Mouse (Mus musculus) embryonic facial prominence, embryonic 12.5 days (tissue): ENCODE measurements around the gene Serpina1e. TPM values are rescaled to one million over a fixed set of nuclear protein-coding genes. Genes with fewer than 3 reads are reported as not detected.

Source experiments
- ATAC-seq: fragments of 200-750 bp; cut with Nextera tagmentation; 2 replicates; pipeline ENCODE4 v1.8.0; 2017; ENCODE audit not compliant: insufficient number of reproducible peaks, insufficient read depth, low FRiP score, low TSS enrichment
- H3K27ac ChIP-seq: fragments of 300-500 bp; sonication (generic); 2 replicates; pipeline ENCODE4 v1.5.1; 2016; ENCODE audit warnings: mild to moderate bottlenecking
- H3K27me3 ChIP-seq: fragments of 300-500 bp; sonication (generic); 2 replicates; pipeline ENCODE4 v1.6.1; 2016; ENCODE audit warnings: mild to moderate bottlenecking, moderate library complexity
- H3K36me3 ChIP-seq: fragments of 300-500 bp; sonication (generic); 2 replicates; pipeline ENCODE4 v1.6.1; 2016; ENCODE audit warnings: mild to moderate bottlenecking
- H3K4me1 ChIP-seq: fragments of 300-500 bp; sonication (generic); 2 replicates; pipeline ENCODE4 v1.6.1; 2016
- H3K4me2 ChIP-seq: fragments of 300-500 bp; sonication (generic); replicated peaks from 2 replicates; pipeline ENCODE4 v1.6.1; 2016; ENCODE audit warnings: mild to moderate bottlenecking, moderate library complexity
- H3K4me3 ChIP-seq: fragments of 300-500 bp; sonication (generic); 2 replicates; pipeline ENCODE4 v1.5.1; 2016; ENCODE audit warnings: mild to moderate bottlenecking
- H3K9ac ChIP-seq: fragments of 300-500 bp; sonication (generic); 2 replicates; pipeline ENCODE4 v1.6.1; 2016; ENCODE audit warnings: mild to moderate bottlenecking, moderate library complexity
- H3K9me3 ChIP-seq: fragments of 300-500 bp; sonication (generic); 2 replicates; pipeline ENCODE4 v1.6.1; 2016; ENCODE audit warnings: mild to moderate bottlenecking, moderate library complexity
- WGBS: fragments of 180-500 bp; shearing (Covaris S2); methylation state at CpG from one replicate; pipeline ENCODE4 v1.1.7; 2016; 5-methylcytosine and 5-hydroxymethylcytosine counted together
- polyA plus RNA-seq: library from polyadenylated mRNA; unstranded; fragments of >200 nt; fragmentation: Nextera tagmentation; extraction: Ambion mirVana; gene quantifications from 2 replicates; pipeline ENCODE4 v1.2.1, GENCODE M21; 2016

Serpina1e gene
- not detected in 2 replicates for polyA plus RNA-seq

GRCm38 (mm10) chr12:103958798-103959197 is at the start of gene Serpina1e:
Gene Serpina1e (minus strand): TSS chr12:103958975.
- Histone ChIP-seq H3K4me2 (no peak within 1 kb of the TSS), H3K4me1 (no peaks in the 10 kb centered on the region), H3K4me3 (no peak within 1 kb of the TSS), H3K27ac (no peak within 1 kb of the TSS), H3K36me3 (no peaks in the 10 kb centered on the region), H3K27me3 (no peaks in the 10 kb centered on the region), H3K9ac (no peak within 1 kb of the TSS), H3K9me3 (no peaks in the 10 kb centered on the region)
- 75% methylated on average over 3 of the region's 3 CpGs for WGBS
- ATAC-seq = no peak

GRCm38 (mm10) chr12:104004689-104005088 is 45.9 kb upstream of the Serpina1e start:
- ATAC-seq = no peak
- no peaks in the 10 kb centered on the region for H3K4me1 ChIP-seq
- WGBS = 80% methylated on average over 5 of the region's 5 CpGs
- no peak overlapping the region for H3K4me3 ChIP-seq
- no peaks in the 10 kb centered on the region for H3K27me3 ChIP-seq
- no peaks in the 10 kb centered on the region for H3K36me3 ChIP-seq
- no peaks in the 10 kb centered on the region for H3K9me3 ChIP-seq
- no peak overlapping the region for H3K27ac ChIP-seq
- no peak overlapping the region for H3K4me2 ChIP-seq
- no peak overlapping the region for H3K9ac ChIP-seq

DNA sequence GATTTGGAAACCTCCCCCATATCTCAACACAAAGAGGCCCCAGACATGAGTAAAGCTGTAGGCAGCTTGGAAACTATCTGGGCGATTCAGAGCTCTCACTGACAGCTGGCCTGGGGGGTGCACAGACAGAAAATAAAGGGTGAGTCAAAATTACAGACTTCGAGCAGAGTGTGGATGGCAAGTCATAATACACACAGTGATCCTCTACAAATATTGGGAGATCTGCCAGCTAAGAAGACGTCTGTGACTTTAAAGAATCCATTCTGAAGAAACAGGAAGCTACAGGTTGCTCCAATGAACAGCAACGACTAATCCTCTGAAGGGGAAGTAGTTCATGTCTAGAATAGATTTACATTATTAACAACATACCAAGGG is 44.5 kb upstream of the Serpina1e start:
- no peak for ATAC-seq
- Histone ChIP-seq H3K9ac (no peak overlapping the region), H3K27me3 (no peaks in the 10 kb centered on the region), H3K4me1 (no peaks in the 10 kb centered on the region), H3K27ac (no peak overlapping the region), H3K4me2 (no peak overlapping the region), H3K9me3 (no peaks in the 10 kb centered on the region), H3K36me3 (no peaks in the 10 kb centered on the region), H3K4me3 (no peak overlapping the region)
- 74% methylated on average over 4 of the region's 4 CpGs for WGBS

DNA sequence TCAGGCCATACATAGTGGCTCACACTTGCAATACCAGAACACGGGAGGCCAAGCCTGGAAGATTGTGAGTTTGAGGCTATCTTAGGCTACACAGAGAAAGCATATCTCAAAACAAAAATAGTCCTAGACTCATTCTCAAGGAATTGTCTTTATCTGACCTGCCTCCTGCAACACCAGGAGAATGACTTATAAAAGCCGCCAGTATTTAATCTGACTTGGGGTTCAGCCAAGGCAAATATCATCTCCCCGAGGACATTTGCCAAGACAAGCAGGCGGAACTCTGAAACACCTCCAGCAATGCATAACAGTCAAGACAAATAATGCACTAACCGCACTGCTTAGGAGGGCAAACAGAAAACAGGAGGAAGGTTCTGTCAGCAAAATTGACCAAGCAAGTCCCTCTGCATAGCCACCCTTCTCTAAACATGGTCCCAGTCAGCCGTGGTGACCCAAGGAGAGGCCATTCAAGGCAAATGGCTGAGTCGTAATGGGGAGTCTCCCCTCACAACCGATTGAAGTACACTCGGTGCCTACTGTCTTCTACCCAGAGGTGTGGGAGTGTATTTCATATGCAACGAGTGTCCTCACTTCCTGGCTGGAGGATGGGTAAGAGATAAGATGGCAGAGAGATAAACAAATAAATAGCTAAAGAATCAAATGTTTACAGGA is 43.9 kb upstream of the Serpina1e start:
- 87% methylated on average over 10 of the region's 10 CpGs for WGBS
- H3K4me1 ChIP-seq = no peaks in the 10 kb centered on the region
- H3K27ac ChIP-seq = no peak overlapping the region
- H3K4me2 ChIP-seq = no peak overlapping the region
- no peak for ATAC-seq
- H3K4me3 ChIP-seq = no peak overlapping the region
- H3K9me3 ChIP-seq = no peaks in the 10 kb centered on the region
- H3K27me3 ChIP-seq = no peaks in the 10 kb centered on the region
- no peak overlapping the region for H3K9ac ChIP-seq
- H3K36me3 ChIP-seq = no peaks in the 10 kb centered on the region

DNA sequence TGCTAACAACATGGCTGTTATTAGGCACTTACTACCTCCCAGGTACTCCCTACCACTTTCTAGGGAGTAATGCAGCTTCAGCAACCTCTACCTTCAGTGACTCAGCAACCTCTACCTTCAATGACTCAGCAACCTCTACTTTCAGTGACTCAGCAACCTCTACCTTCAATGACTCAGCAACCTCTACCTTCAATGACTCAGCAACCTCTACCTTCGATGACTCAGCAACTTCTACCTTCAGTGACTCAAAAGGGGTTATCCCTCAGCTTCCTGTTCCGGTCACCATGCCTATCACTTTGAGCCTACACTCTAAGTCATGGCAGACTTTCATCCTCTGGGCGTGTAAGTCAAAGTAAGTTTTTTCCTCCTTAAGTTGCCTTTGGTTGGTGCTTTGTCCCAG is 41.8 kb upstream of the Serpina1e start:
- no peaks in the 10 kb centered on the region for H3K27me3 ChIP-seq
- WGBS = 87% methylated on average over 3 of the region's 3 CpGs
- no peak overlapping the region for H3K9ac ChIP-seq
- no peak for ATAC-seq
- no peak overlapping the region for H3K4me2 ChIP-seq
- no peaks in the 10 kb centered on the region for H3K36me3 ChIP-seq
- H3K4me3 ChIP-seq = no peak overlapping the region
- no peak overlapping the region for H3K27ac ChIP-seq
- no peaks in the 10 kb centered on the region for H3K9me3 ChIP-seq
- H3K4me1 ChIP-seq = no peaks in the 10 kb centered on the region

DNA sequence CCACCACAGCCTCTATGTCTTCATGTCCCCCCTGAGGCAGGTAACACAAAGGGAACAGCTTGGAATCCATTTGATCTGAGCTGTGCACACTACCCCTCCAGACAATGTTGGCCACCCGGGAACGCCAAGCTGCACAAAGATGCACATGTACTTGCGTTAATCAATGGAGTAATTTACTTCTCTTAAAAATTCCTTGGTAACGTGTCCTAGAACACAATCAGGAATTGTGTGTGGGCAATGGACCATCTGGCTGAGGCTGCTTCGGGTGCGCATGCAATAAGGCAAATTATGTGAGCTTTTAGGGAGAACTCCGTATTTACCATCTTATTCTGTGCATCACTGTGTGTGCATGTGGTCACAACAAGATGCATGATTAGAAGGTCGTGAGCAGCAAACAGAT is 40.8 kb upstream of the Serpina1e start:
- no peak overlapping the region for H3K4me3 ChIP-seq
- ATAC-seq = no peak
- no peaks in the 10 kb centered on the region for H3K4me1 ChIP-seq
- no peak overlapping the region for H3K9ac ChIP-seq
- 88% methylated on average over 8 of the region's 8 CpGs for WGBS
- H3K4me2 ChIP-seq = no peak overlapping the region
- H3K9me3 ChIP-seq = no peaks in the 10 kb centered on the region
- no peak overlapping the region for H3K27ac ChIP-seq
- H3K27me3 ChIP-seq = no peaks in the 10 kb centered on the region
- H3K36me3 ChIP-seq = no peaks in the 10 kb centered on the region

DNA sequence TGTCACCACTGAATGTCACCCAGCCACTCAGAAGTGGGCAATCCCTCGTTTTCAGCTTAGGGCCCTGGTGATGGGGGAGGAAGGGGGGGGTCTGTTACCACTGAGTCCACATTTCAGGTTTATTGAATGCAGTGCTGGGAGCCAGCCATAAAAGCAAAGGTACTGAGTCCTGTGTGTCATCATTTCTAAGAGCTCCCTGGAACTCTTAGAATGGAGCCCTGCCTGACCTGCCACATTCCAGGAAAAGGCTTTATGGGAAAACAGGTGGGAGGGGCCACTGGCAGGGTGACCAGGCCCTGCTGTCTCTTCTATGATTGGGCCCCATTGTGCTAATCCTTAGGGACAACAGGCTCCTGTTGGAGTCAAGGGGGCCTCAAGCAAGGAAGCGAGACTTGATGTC is 37.7 kb upstream of the Serpina1e start:
- Histone ChIP-seq H3K4me3 (no peak overlapping the region), H3K9ac (no peak overlapping the region), H3K9me3 (no peaks in the 10 kb centered on the region), H3K27ac (no peak overlapping the region), H3K27me3 (no peaks in the 10 kb centered on the region), H3K36me3 (no peaks in the 10 kb centered on the region), H3K4me2 (no peak overlapping the region), H3K4me1 (no peaks in the 10 kb centered on the region)
- 65% methylated on average over 2 of the region's 2 CpGs for WGBS
- no peak for ATAC-seq

GRCm38 (mm10) chr12:103995292-103996072 is 36.7 kb upstream of the Serpina1e start:
- no peak overlapping the region for H3K4me3 ChIP-seq
- H3K9ac ChIP-seq = no peak overlapping the region
- ATAC-seq = no peak
- WGBS = 37% methylated on average over 5 of the region's 5 CpGs
- H3K27me3 ChIP-seq = no peaks in the 10 kb centered on the region
- H3K27ac ChIP-seq = no peak overlapping the region
- no peaks in the 10 kb centered on the region for H3K4me1 ChIP-seq
- H3K9me3 ChIP-seq = no peaks in the 10 kb centered on the region
- no peaks in the 10 kb centered on the region for H3K36me3 ChIP-seq
- H3K4me2 ChIP-seq = no peak overlapping the region

- no peaks in the 10 kb centered on the region for H3K9me3 ChIP-seq
- WGBS = 58% methylated on average over 7 of the region's 7 CpGs
- H3K9ac ChIP-seq = no peak overlapping the region
- H3K4me1 ChIP-seq = no peaks in the 10 kb centered on the region
- no peaks in the 10 kb centered on the region for H3K36me3 ChIP-seq
- no peak overlapping the region for H3K4me3 ChIP-seq
- no peak for ATAC-seq
- no peak overlapping the region for H3K4me2 ChIP-seq
- no peak overlapping the region for H3K27ac ChIP-seq
- H3K27me3 ChIP-seq = no peaks in the 10 kb centered on the region
These were observed 34.2 kb upstream of the Serpina1e start for GRCm38 (mm10) chr12:103992945-103993344.

DNA sequence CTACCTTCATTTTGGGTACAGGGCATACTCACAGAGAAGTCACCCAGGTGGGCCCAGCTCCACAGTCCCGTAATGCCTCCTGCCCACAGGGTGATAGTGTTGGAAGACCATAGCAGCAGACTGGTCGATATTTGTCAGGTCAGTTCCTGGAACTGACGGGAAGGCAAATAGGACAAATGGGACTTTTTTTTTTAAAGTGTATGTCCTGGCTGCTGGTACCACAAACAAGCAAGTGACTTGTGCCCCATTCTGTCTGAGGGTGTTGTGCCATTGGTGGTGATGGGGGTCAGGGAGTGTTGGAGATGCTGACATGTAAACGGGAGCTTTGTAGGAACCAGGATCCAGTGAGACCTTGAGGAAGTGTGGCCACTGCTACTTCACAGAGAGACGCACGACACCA is 31.1 kb upstream of the Serpina1e start, which contains the start of gene Serpina11:
Gene Serpina11, minus strand, starts transcription at position 101 of the 400 bp plus-strand sequence.
- H3K9me3 ChIP-seq = no peaks in the 10 kb centered on the region
- WGBS = 87% methylated on average over 6 of the region's 6 CpGs
- no peak for ATAC-seq
- no peak within 1 kb of the TSS for H3K4me3 ChIP-seq
- no peak within 1 kb of the TSS for H3K4me2 ChIP-seq
- H3K36me3 ChIP-seq = no peaks in the 10 kb centered on the region
- no peaks in the 10 kb centered on the region for H3K4me1 ChIP-seq
- no peaks in the 10 kb centered on the region for H3K27me3 ChIP-seq
- no peak within 1 kb of the TSS for H3K9ac ChIP-seq
- H3K27ac ChIP-seq = no peak within 1 kb of the TSS

DNA sequence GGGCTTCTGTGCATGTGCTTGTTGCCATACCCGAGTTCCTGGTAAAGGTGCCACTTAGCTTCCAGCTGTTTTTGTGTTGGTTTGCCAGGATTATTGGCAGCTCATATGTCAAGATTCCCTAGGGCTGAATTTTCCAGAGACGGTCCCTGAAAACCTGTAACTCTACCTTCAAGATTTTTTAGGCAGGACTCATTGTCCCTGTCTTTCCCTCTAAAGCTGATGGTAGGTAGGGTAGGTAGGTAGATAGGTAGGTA is 30.7 kb upstream of the Serpina1e start:
- no peak overlapping the region for H3K27ac ChIP-seq
- H3K36me3 ChIP-seq = no peaks in the 10 kb centered on the region
- ATAC-seq = no peak
- H3K9ac ChIP-seq = no peak overlapping the region
- H3K27me3 ChIP-seq = no peaks in the 10 kb centered on the region
- H3K9me3 ChIP-seq = no peaks in the 10 kb centered on the region
- no peak overlapping the region for H3K4me3 ChIP-seq
- WGBS = 40% methylated on average over 2 of the region's 2 CpGs
- no peak overlapping the region for H3K4me2 ChIP-seq
- H3K4me1 ChIP-seq = no peaks in the 10 kb centered on the region

DNA sequence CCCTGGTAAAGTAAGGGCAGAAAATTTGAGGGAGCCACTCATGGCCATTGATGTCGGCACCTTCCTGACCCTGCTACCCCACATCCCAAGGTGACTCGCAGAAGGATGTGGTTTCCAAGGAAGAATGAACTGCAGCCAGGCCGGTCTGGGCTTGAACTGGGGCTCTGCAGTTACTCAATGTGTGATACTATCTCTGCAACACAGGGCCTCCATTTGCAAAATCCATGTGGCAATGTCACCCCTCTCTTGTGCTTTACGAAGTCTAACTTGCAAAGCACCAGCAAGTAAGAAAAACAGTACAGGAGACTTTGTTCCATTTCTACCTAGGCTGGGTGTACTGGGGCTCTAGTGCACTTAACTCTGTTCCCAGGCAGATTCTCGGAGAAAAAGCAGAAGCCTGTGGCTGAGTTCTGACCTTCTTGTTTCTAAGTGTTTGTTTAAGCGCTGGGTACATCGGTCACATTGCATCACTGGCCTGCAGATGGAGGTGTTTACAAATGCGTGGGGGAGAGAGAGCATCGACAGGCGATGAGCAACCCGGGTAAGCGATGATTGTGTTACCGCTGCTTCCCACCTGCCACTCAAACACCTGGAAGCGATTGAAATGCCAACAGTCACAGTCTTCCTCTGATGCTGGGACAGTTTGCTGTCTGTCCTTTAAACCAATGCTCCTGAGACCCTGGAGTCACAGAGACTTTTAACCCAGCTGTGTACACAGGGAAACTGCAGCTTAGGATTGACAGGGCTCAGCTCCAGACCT is 30.2 kb upstream of the Serpina1e start:
- 48% methylated on average over 14 of the region's 14 CpGs for WGBS
- Histone ChIP-seq H3K27ac (no peak overlapping the region), H3K4me2 (no peak overlapping the region), H3K9me3 (no peaks in the 10 kb centered on the region), H3K4me1 (no peaks in the 10 kb centered on the region), H3K9ac (no peak overlapping the region), H3K27me3 (no peaks in the 10 kb centered on the region), H3K36me3 (no peaks in the 10 kb centered on the region), H3K4me3 (no peak overlapping the region)
- no peak for ATAC-seq
